Mouse (Mus musculus) C2C12 (cell line): Measurements from ENCODE around the gene A630095N17Rik. TPM values are rescaled to one million over a fixed set of nuclear protein-coding genes. Genes with fewer than 3 reads are reported as not detected.

ENCODE experiments used
- H3K27me3 ChIP-seq: one replicate; pipeline ENCODE4 v1.6.1; 2011; ENCODE audit not compliant: control insufficient read depth, insufficient read depth, insufficient read length
- H3K36me3 ChIP-seq: one replicate; pipeline ENCODE4 v1.6.1; 2011; ENCODE audit not compliant: control insufficient read depth, insufficient read depth
- H3K4me3 ChIP-seq: one replicate; pipeline ENCODE4 v1.5.1; 2011; ENCODE audit warnings: mild to moderate bottlenecking, control low read depth; ENCODE audit not compliant: poor library complexity, insufficient read depth, severe bottlenecking
- H3K79me2 ChIP-seq: one replicate; pipeline ENCODE4 v1.6.1; 2011; ENCODE audit not compliant: control insufficient read depth, insufficient read depth
- H3K79me3 ChIP-seq: one replicate; pipeline ENCODE4 v1.6.1; 2011; ENCODE audit warnings: low read depth, control low read depth
- H3ac ChIP-seq: one replicate; pipeline ENCODE3; 2011; ENCODE audit warnings: low read depth; ENCODE audit not compliant: control insufficient read depth, insufficient read length
- CEBPB ChIP-seq: IDR thresholded peaks from one replicate; pipeline ENCODE4 v1.6.1; 2011; ENCODE audit warnings: low read depth, mild to moderate bottlenecking, control low read depth, moderate library complexity
- CTCF ChIP-seq: IDR thresholded peaks from one replicate; pipeline ENCODE4 v1.5.1; 2011; ENCODE audit not compliant: control insufficient read depth, insufficient read depth, insufficient read length
- FOSL1 ChIP-seq: IDR thresholded peaks from one replicate; pipeline ENCODE4 v1.8.0; 2011; ENCODE audit warnings: mild to moderate bottlenecking, low read length; ENCODE audit not compliant: poor library complexity, insufficient read depth, severe bottlenecking
- MAX ChIP-seq: IDR thresholded peaks from one replicate; pipeline ENCODE4 v1.6.1; 2011; ENCODE audit warnings: mild to moderate bottlenecking, control low read depth
- MYOD1 ChIP-seq: IDR thresholded peaks from one replicate; pipeline ENCODE4 v1.6.1; 2011; ENCODE audit warnings: low read depth; ENCODE audit not compliant: control insufficient read depth, insufficient read length
- MYOG ChIP-seq: IDR thresholded peaks from one replicate; pipeline ENCODE4 v1.6.1; 2011; ENCODE audit not compliant: control insufficient read depth, insufficient read length; ENCODE audit errors: extremely low read depth
- USF1 ChIP-seq: IDR thresholded peaks from one replicate; pipeline ENCODE4 v1.6.1; 2011; ENCODE audit warnings: low read depth, mild to moderate bottlenecking, control low read depth, moderate library complexity
- polyA plus RNA-seq: library from polyadenylated mRNA; unstranded; fragments of >200 nt; fragmentation: generic; extraction: Trizol; gene quantifications from one replicate; pipeline ENCODE4 v1.2.1, GENCODE M21; 2012; ENCODE audit warnings: missing spikeins

Gene A630095N17Rik
- polyA plus RNA-seq, 1 experiment: not detected

DNA sequence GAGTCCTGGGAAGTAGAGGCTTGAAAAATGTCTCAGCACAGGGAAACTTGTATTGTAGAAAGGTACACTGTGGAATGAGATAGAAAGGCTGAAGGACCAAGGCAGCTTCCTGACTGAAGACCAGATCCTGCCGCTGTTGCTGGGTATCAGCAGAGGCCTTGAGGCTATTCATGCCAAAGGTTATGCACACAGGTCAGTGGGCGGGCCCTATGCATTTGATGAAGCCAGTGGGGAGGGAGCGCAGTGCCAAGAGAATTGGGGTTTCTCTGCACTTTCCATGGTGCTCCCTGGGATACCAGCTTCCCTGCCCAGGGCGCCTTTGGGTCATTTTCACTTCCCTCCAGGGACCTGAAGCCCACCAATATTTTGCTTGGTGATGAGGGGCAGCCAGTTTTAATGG is 19.4 kb downstream of the A630095N17Rik start:
- H3K79me3 ChIP-seq: peaks cover 40% of the 10 kb centered on the region
- H3K27me3 ChIP-seq: no peaks in the 10 kb centered on the region
- H3K4me3 ChIP-seq: no peak overlapping the region
- no peak overlapping the region for H3ac ChIP-seq
- TF ChIP-seq FOSL1 (no peak), MYOG (no peak), CEBPB (no peak), USF1 (no peak), MYOD1 (no peak), CTCF (no peak), MAX (no peak)
- H3K79me2 ChIP-seq: peaks cover 70% of the 10 kb centered on the region
- peaks cover 56% of the 10 kb centered on the region for H3K36me3 ChIP-seq

GRCm38 (mm10) chr1:75211141-75211708 is 20.7 kb downstream of the A630095N17Rik start:
- peak overlapping the region; percentile 93 for H3K4me3 ChIP-seq
- peaks cover 43% of the 10 kb centered on the region for H3K36me3 ChIP-seq
- H3K79me3 ChIP-seq: peaks cover 33% of the 10 kb centered on the region
- peak overlapping the region; percentile 98 for H3ac ChIP-seq
- no peaks in the 10 kb centered on the region for H3K27me3 ChIP-seq
- no peak for TF ChIP-seq CEBPB
- H3K79me2 ChIP-seq: peaks cover 56% of the 10 kb centered on the region

GRCm38 (mm10) chr1:75210136-75211087 is 21.5 kb downstream of the A630095N17Rik start, which contains the start of the genes Glb1l and Stk16:
Gene Glb1l, minus strand, starts transcription at chr1:75210813.
Gene Stk16, plus strand, starts transcription at chr1:75210838.
- no peaks in the 10 kb centered on the region for H3K27me3 ChIP-seq
- TF ChIP-seq FOSL1: no peak
- no peak for TF ChIP-seq USF1
- no peak for TF ChIP-seq MYOG
- TF ChIP-seq CEBPB: no peak
- TF ChIP-seq MYOD1: no peak
- TF ChIP-seq CTCF: no peak
- TF ChIP-seq MAX: no peak
- peak within 1 kb of the TSS; percentile 98 for H3ac ChIP-seq
- H3K79me2 ChIP-seq: peaks cover 48% of the 10 kb centered on the region
- peak within 1 kb of the TSS; percentile 93 for H3K4me3 ChIP-seq
- H3K36me3 ChIP-seq: peaks cover 35% of the 10 kb centered on the region
- peaks cover 30% of the 10 kb centered on the region for H3K79me3 ChIP-seq

GRCm38 (mm10) chr1:75208967-75209678 is 22.8 kb downstream of the A630095N17Rik start:
- Histone ChIP-seq H3K36me3 (peaks cover 25% of the 10 kb centered on the region), H3ac (no peak overlapping the region), H3K27me3 (no peaks in the 10 kb centered on the region), H3K4me3 (no peak overlapping the region), H3K79me2 (peaks cover 35% of the 10 kb centered on the region), H3K79me3 (peaks cover 26% of the 10 kb centered on the region)
- TF ChIP-seq MYOG (no peak), CTCF (no peak), FOSL1 (no peak), CEBPB (no peak), USF1 (no peak), MYOD1 (no peak), MAX (no peak)

DNA sequence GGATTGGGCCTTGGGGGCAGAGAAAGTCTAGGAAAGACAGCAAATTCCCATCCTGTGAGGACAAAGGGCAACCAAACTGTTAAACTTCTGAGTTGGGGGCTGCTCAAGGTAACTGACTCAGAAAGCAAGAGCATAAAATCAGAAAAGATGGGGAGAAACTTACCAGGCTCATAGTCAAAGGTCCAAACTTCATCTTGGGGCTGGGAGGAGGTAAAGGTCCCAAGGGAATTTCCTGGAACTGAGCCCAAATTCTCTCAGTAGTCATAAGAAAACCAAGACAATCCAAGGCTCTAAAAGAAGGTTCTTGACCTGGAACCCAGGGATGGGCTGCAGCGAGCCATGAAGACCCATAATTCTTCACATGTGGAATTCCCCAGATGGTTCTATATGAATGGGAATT is 30.7 kb downstream of the A630095N17Rik start:
- H3ac ChIP-seq: no peak overlapping the region
- no peaks in the 10 kb centered on the region for H3K79me3 ChIP-seq
- TF ChIP-seq CTCF: no peak
- no peak for TF ChIP-seq FOSL1
- no peak for TF ChIP-seq CEBPB
- no peak for TF ChIP-seq MYOD1
- no peak for TF ChIP-seq MYOG
- TF ChIP-seq USF1: no peak
- no peak for TF ChIP-seq MAX
- H3K79me2 ChIP-seq: no peaks in the 10 kb centered on the region
- peaks cover 4% of the 10 kb centered on the region for H3K36me3 ChIP-seq
- H3K4me3 ChIP-seq: no peak overlapping the region
- no peaks in the 10 kb centered on the region for H3K27me3 ChIP-seq

- TF ChIP-seq MYOG (no peak), CTCF (no peak), FOSL1 (no peak), USF1 (no peak), CEBPB (no peak), MYOD1 (no peak), MAX (no peak)
- Histone ChIP-seq H3K79me2 (peaks cover 8% of the 10 kb centered on the region), H3K36me3 (peaks cover under 1% of the 10 kb centered on the region), H3K79me3 (peaks cover 3% of the 10 kb centered on the region), H3ac (peak overlapping the region; percentile 57), H3K4me3 (peak overlapping the region; percentile 75), H3K27me3 (no peaks in the 10 kb centered on the region)
These were observed 39.5 kb downstream of the A630095N17Rik start for GRCm38 (mm10) chr1:75192452-75192851.
